Mouse (Mus musculus) heart, adult 2 months (tissue): ENCODE data around the gene Cars2.

Source experiments
- CTCF ChIP-seq: fragments of 200-600 bp; IDR thresholded peaks from 2 replicates; pipeline ENCODE4 v1.8.1; 2022; ENCODE audit warnings: antibody characterized with exemption, mild to moderate bottlenecking, moderate library complexity
- EP300 ChIP-seq: fragments of 200-500 bp; IDR thresholded peaks from 2 replicates; pipeline ENCODE4 v1.6.1; 2011; ENCODE audit warnings: low read depth, low read length, control low read depth; ENCODE audit not compliant: insufficient read depth

DNA sequence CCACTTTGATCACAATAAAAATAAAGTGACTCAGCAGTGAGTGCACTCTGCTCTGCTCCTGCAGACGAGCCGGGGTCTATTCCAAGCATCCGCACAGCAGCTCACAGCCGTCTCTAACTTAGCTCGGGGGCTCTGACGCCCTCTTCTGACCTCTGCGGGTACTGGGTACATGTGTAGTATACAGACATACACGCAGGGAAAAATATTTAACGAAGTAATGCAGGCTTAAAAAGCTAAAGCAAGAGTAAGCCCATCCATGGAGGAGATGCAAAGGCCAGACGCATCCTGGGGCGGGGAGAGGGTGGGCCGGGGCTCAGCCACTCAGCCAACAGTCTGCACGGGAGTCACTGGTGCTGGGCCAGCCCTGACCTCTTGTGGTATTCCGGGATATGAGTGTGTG, 44.5 kb downstream of the Cars2 start:
- no peak for TF ChIP-seq EP300
- TF ChIP-seq CTCF = no peak
